Mouse (Mus musculus) liver, embryonic 14.5 days (tissue): Measurements from ENCODE around the gene Chpt1. TPM values are rescaled to one million over a fixed set of nuclear protein-coding genes. Genes with fewer than 3 reads are reported as not detected.

ENCODE experiments used
- ATAC-seq: fragments of 200-750 bp; cut with Nextera tagmentation; 2 replicates; pipeline ENCODE4 v1.8.0; 2017; ENCODE audit warnings: moderate number of reproducible peaks, mild to moderate bottlenecking, moderate library complexity; ENCODE audit not compliant: insufficient read depth
- DNase-seq, 3 experiments: peaks; one replicate each; pipeline ENCODE4 v3.0.0-alpha.2; 2012 to 2013; ENCODE audit warnings: low read depth in 3 of 3, low spot score in 3 of 3
- H3K27ac ChIP-seq: fragments of 300-500 bp; sonication (generic); 2 replicates; pipeline ENCODE4 v1.5.1; 2014; ENCODE audit warnings: moderate library complexity, mild to moderate bottlenecking, control low read depth, inconsistent platforms
- H3K27me3 ChIP-seq: fragments of 300-500 bp; sonication (generic); 2 replicates; pipeline ENCODE4 v1.6.1; 2014; ENCODE audit warnings: mild to moderate bottlenecking, low read length, moderate library complexity; ENCODE audit not compliant: control insufficient read depth, insufficient read depth
- H3K36me3 ChIP-seq: fragments of 300-500 bp; sonication (generic); replicated peaks from 2 replicates; pipeline ENCODE4 v1.6.1; 2014; ENCODE audit warnings: low read depth; ENCODE audit not compliant: control insufficient read depth, insufficient read depth
- H3K4me1 ChIP-seq, 2 experiments: fragments of 200-500 bp in 1 of 2; fragments of 300-500 bp in 1 of 2; sonication (generic) in 1 of 2; replicated peaks; 2 replicates each; pipeline ENCODE4 v1.6.1; 2012 to 2014; ENCODE audit warnings: antibody characterized with exemption in 1 of 2, inconsistent platforms in 1 of 2, low read length in 1 of 2; ENCODE audit not compliant: control insufficient read depth in 2 of 2, insufficient read depth in 2 of 2
- H3K4me2 ChIP-seq: fragments of 300-500 bp; sonication (generic); 2 replicates; pipeline ENCODE4 v1.6.1; 2014; ENCODE audit warnings: low read depth, mild to moderate bottlenecking, control low read depth, moderate library complexity
- H3K4me3 ChIP-seq, 2 experiments: fragments of 200-500 bp in 1 of 2; fragments of 300-500 bp in 1 of 2; sonication (generic) in 1 of 2; 2 replicates each; pipeline ENCODE4 v1.5.1; 2012 to 2014; ENCODE audit warnings: low read depth in 2 of 2, low read length in 2 of 2, mild to moderate bottlenecking in 2 of 2, control low read depth in 1 of 2, inconsistent platforms in 1 of 2, moderate library complexity in 1 of 2; ENCODE audit not compliant: insufficient read depth in 1 of 2
- H3K9ac ChIP-seq: fragments of 300-500 bp; sonication (generic); replicated peaks from 2 replicates; pipeline ENCODE4 v1.6.1; 2014; ENCODE audit warnings: mild to moderate bottlenecking, control low read depth, moderate library complexity
- H3K9me3 ChIP-seq: fragments of 300-500 bp; sonication (generic); 2 replicates; pipeline ENCODE4 v1.6.1; 2016; ENCODE audit warnings: low read length, mixed read lengths; ENCODE audit not compliant: control insufficient read depth
- CTCF ChIP-seq: IDR thresholded peaks from 2 replicates; pipeline ENCODE4 v1.5.1; 2016; ENCODE audit warnings: antibody characterized with exemption, low read depth, control low read depth
- EP300 ChIP-seq: IDR thresholded peaks from 2 replicates; pipeline ENCODE4 v1.6.1; 2016; ENCODE audit warnings: antibody characterized with exemption, low read depth
- WGBS: fragments of 180-500 bp; shearing (Covaris S2); extraction: QIAGEN DNeasy Blood & Tissue Kit; methylation state at CpG from one replicate; pipeline ENCODE4 v1.1.7; 2014; ENCODE audit not compliant: insufficient replicate concordance; 5-methylcytosine and 5-hydroxymethylcytosine counted together
- polyA plus RNA-seq, 2 experiments: library from polyadenylated mRNA; depleted of rRNA in 1 of 2; stranded (reverse) in 1 of 2; unstranded in 1 of 2; fragments of >200 nt; fragmentation: Nextera tagmentation in 1 of 2; extraction: Ambion mirVana in 1 of 2; gene quantifications; 2 replicates each; pipeline versions ENCODE4 v1.2.1 to v1.2.3; 2012 to 2014

The Chpt1 gene
- polyA plus RNA-seq, 2 experiments, result 1.0 to 3.4 TPM

- no peak overlapping the region for H3K4me3 ChIP-seq
- no peaks in the 10 kb centered on the region for H3K27me3 ChIP-seq
- H3K9me3 ChIP-seq, result no peaks in the 10 kb centered on the region
- H3K27ac ChIP-seq, result no peak overlapping the region
- no peaks in the 10 kb centered on the region for H3K36me3 ChIP-seq
- H3K9ac ChIP-seq, result no peak overlapping the region
- WGBS, result 40% methylated on average over 8 of the region's 8 CpGs
- ATAC-seq, result no peak
- TF ChIP-seq EP300 (no peak), CTCF (no peak; the same call in 1 of the 2 replicates)
- no peak for DNase-seq
- H3K4me2 ChIP-seq, result no peak overlapping the region
- no peaks in the 10 kb centered on the region for H3K4me1 ChIP-seq
Measured at GRCm38 (mm10) chr10:88513574-88514135, 9.8 kb upstream of the Chpt1 start.

DNA sequence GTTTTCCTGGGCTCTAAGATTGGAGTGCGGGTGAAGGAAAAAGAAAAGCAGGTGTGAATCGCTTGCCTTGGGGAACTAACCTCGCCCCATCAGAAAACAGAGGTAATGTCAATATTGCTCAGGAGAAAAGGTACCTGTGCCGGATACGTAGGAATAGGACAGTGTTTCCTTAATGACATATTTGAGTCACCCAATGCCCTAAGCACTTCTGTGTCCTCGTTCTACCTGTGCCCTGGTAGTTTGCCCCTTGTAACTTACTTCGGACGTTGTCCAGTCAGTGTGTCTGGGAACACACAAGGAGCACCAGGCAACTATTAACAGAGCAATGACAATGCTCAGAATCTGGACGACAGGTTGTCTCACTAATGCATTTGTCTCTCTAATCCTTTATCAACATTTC lies 7.5 kb upstream of the Chpt1 start:
- Histone ChIP-seq H3K27me3 (no peaks in the 10 kb centered on the region), H3K4me2 (no peak overlapping the region), H3K27ac (no peak overlapping the region), H3K9ac (no peak overlapping the region), H3K36me3 (no peaks in the 10 kb centered on the region), H3K9me3 (no peaks in the 10 kb centered on the region), H3K4me1 (no peaks in the 10 kb centered on the region), H3K4me3 (no peak overlapping the region)
- no peak for TF ChIP-seq EP300
- no peak for TF ChIP-seq CTCF
- no peak for ATAC-seq
- WGBS, result 65% methylated on average over 9 of the region's 9 CpGs
- DNase-seq, result no peak

- DNase-seq (no peak), ATAC-seq (no peak)
- H3K4me2 ChIP-seq, result no peak overlapping the region
- no peaks in the 10 kb centered on the region for H3K4me1 ChIP-seq
- H3K27ac ChIP-seq, result no peak overlapping the region
- TF ChIP-seq EP300, result no peak
- TF ChIP-seq CTCF, result no peak
- no peak overlapping the region for H3K4me3 ChIP-seq
- 70% methylated on average over 12 of the region's 12 CpGs for WGBS
- H3K9ac ChIP-seq, result no peak overlapping the region
- H3K9me3 ChIP-seq, result no peaks in the 10 kb centered on the region
- H3K27me3 ChIP-seq, result no peaks in the 10 kb centered on the region
- H3K36me3 ChIP-seq, result no peaks in the 10 kb centered on the region
Measured at GRCm38 (mm10) chr10:88510503-88511271, 6.8 kb upstream of the Chpt1 start.

GRCm38 (mm10) chr10:88507691-88508143 lies 3.8 kb upstream of the Chpt1 start:
- Histone ChIP-seq H3K4me3 (no peak overlapping the region), H3K4me2 (no peak overlapping the region), H3K4me1 (no peaks in the 10 kb centered on the region; a peak in 2 of 4 replicates), H3K9ac (no peak overlapping the region), H3K9me3 (no peaks in the 10 kb centered on the region), H3K27ac (no peak overlapping the region), H3K36me3 (no peaks in the 10 kb centered on the region), H3K27me3 (no peaks in the 10 kb centered on the region)
- ATAC-seq (no peak), DNase-seq (no peak)
- TF ChIP-seq EP300, result no peak
- TF ChIP-seq CTCF, result no peak
- 65% methylated on average over 7 of the region's 7 CpGs for WGBS

- Histone ChIP-seq H3K4me2 (no peak overlapping the region), H3K9me3 (no peaks in the 10 kb centered on the region), H3K4me1 (no peaks in the 10 kb centered on the region; a peak in 2 of 4 replicates), H3K36me3 (no peaks in the 10 kb centered on the region), H3K9ac (no peak overlapping the region), H3K27me3 (no peaks in the 10 kb centered on the region), H3K4me3 (no peak overlapping the region), H3K27ac (no peak overlapping the region)
- no peak for TF ChIP-seq EP300
- TF ChIP-seq CTCF, result no peak
- 73% methylated on average over 5 of the region's 5 CpGs for WGBS
- DNase-seq (no peak), ATAC-seq (no peak)
Measured at GRCm38 (mm10) chr10:88505256-88505655, 1.4 kb upstream of the Chpt1 start.
